Mouse (Mus musculus): Measurements from ENCODE around the gene Timeless. TPM values are rescaled to one million over a fixed set of nuclear protein-coding genes. Genes with fewer than 3 reads are reported as not detected.

The Timeless gene
- polyA plus RNA-seq, 1 experiment from 2014 or later, result 52.1 TPM

DNA sequence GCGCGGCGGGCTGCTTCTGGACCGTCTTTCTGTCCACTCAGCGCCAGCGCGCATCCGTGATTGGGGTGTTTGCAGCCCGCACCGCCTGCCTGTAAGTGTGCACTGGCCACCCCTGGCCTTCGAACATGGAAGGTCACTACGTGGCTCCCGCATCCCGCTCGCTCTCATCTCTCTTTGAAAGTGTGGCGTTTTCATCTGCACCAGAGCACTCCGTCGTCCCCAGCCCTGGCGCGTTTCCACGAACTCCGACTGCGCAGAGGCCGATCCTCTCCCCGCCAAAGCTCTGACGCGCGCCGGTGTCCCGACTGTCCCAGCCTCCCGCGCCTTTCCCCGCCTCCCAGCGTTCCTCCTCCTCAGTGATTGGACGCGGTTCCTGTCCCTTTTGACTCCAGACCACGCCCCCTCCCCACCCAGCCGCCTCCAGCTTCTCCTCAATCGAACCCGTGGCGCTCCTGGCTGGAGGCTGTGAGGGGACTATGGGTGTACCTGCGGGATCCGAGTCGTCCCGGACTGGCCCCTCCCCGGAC, 37.8 kb upstream of the Timeless start, which contains the start of gene Gls2:
Gls2 (plus strand) TSS at position 434 of the 527 bp plus-strand sequence.
- WGBS, result 1% methylated on average over 45 of the region's 46 CpGs
- H3K27me3 ChIP-seq (ENCODE audit: control insufficient read depth, insufficient read depth, low read depth, low read length), result peaks cover 5% of the 10 kb centered on the region; the same call in 1 of the 2 replicates
- peak within 1 kb of the TSS; percentile 73 for H3K4me3 ChIP-seq (ENCODE audit: low read length)
- H3K27ac ChIP-seq (ENCODE audit: low read length), result peak within 1 kb of the TSS; percentile 38; the same call in 1 of the 2 replicates
- H3K9ac ChIP-seq (ENCODE audit: low read length), result peak within 1 kb of the TSS; percentile 74
- peaks cover 8% of the 10 kb centered on the region for H3K4me1 ChIP-seq (replicated peaks; ENCODE audit: control insufficient read depth, insufficient read depth, low read length)
- H3K4me2 ChIP-seq (ENCODE audit: low read depth, low read length), result peak within 1 kb of the TSS; percentile 99
- no peaks in the 10 kb centered on the region for H3K9me3 ChIP-seq (ENCODE audit: control insufficient read depth, low read length)
- peak; percentile 98 for ATAC-seq (ENCODE audit: low read depth)
- H3K36me3 ChIP-seq (ENCODE audit: control insufficient read depth, insufficient read depth, low read length), result no peaks in the 10 kb centered on the region

DNA sequence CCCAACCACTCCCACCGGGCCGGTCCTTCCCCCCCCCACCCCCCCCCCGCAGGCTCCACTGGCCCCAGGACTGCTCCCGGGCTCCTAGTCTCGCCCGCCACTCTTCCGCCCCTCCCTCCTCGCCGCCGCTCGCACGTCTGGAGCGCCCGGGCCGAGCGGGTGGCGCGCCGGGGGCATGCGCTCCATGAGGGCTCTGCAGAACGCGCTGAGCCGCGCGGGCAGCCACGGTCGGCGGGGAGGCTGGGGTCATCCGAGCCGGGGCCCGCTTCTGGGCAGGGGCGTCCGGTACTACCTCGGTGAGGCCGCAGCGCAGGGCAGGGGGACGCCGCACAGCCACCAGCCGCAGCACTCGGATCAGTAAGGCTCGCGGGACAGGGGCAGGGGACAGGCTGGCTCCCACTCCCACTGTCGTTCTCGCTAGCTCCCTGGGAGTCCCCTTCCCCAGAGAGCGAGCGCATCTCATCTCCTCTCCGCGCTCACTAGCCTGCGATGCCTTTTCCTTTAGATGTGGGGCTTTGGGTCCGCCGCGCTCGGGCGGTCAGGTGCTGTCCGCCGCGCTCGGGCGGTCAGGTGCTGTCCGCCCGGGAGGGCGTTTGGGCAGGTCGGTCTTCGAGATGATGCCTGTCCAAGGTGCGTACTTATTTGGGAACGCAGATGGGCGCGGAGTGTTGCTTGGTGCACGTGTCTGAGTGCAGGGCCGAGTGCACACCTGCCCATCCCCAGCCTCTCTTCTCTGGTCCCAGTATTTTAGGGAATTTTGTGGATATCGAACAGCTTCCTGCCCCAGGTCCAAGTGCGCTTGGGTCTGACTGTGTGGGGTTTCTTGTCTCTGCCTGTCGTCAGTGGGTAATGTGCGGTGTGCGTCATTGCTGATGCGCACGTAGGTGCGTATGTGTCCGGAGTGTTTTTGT, 37.1 kb upstream of the Timeless start:
- Histone ChIP-seq H3K27ac (ENCODE audit: low read length) (no peak overlapping the region), H3K9me3 (ENCODE audit: control insufficient read depth, low read length) (no peaks in the 10 kb centered on the region), H3K4me3 (ENCODE audit: low read length) (peak overlapping the region; percentile 73), H3K9ac (ENCODE audit: low read length) (peak overlapping the region; percentile 74), H3K36me3 (ENCODE audit: control insufficient read depth, insufficient read depth, low read length) (no peaks in the 10 kb centered on the region), H3K4me2 (ENCODE audit: low read depth, low read length) (peak overlapping the region; percentile 99), H3K4me1 (replicated peaks; ENCODE audit: control insufficient read depth, insufficient read depth, low read length) (peaks cover 8% of the 10 kb centered on the region), H3K27me3 (ENCODE audit: control insufficient read depth, insufficient read depth, low read depth, low read length) (peaks cover 5% of the 10 kb centered on the region; the same call in 1 of the 2 replicates)
- peak; percentile 93 for ATAC-seq (ENCODE audit: low read depth)
- whole genome bisulfite sequencing, result under 1% methylated on average over 64 of the region's 79 CpGs

DNA sequence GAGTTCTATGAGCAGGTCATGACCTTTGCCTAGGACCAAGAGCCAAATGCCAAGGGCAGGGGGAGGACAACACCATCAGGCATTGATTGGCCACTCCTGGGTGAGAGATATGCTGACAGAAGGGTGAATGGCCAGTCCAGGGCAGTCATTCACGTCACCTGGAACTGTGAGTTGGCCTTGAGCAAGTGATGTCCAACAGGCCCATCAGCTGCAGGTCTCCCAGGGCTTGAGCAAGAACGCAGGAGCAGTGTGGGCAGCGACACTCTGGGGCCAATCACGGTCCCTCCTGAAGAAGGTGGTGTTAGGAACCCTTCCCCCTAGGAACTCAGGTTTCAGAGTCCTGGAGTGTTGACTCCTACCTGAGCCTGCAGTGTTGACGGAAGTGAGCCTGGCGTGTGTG, 30.0 kb upstream of the Timeless start:
- Histone ChIP-seq H3K4me1 (replicated peaks; ENCODE audit: control insufficient read depth, insufficient read depth, low read length) (peaks cover 4% of the 10 kb centered on the region; the same call in 1 of the 2 replicates), H3K36me3 (ENCODE audit: control insufficient read depth, insufficient read depth, low read length) (no peaks in the 10 kb centered on the region), H3K27me3 (ENCODE audit: control insufficient read depth, insufficient read depth, low read depth, low read length) (no peaks in the 10 kb centered on the region), H3K9me3 (ENCODE audit: control insufficient read depth, low read length) (no peaks in the 10 kb centered on the region), H3K9ac (ENCODE audit: low read length) (no peak overlapping the region), H3K4me2 (ENCODE audit: low read depth, low read length) (no peak overlapping the region), H3K27ac (ENCODE audit: low read length) (no peak overlapping the region), H3K4me3 (ENCODE audit: low read length) (no peak overlapping the region)
- ATAC-seq (ENCODE audit: low read depth), result no peak
- 64% methylated on average over 6 of the region's 6 CpGs for WGBS

DNA sequence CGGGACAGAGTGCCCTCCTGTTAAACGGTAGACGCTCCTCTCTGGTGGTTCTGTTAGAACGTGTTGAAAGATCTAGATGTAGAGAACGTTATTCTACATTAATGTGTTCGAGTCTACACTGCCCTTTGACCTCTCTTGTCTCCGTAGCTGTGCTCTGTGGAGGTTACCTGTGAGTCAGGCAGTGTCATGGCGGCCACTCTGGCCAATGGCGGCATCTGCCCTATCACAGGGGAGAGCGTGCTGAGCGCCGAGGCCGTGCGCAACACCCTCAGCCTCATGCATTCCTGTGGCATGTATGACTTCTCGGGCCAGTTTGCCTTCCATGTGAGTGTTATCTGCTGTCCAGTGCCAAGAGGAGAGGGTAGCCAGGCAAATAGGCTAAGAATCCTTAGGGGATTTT, 26.9 kb upstream of the Timeless start:
- Histone ChIP-seq H3K27me3 (ENCODE audit: control insufficient read depth, insufficient read depth, low read depth, low read length) (no peaks in the 10 kb centered on the region), H3K9ac (ENCODE audit: low read length) (no peak overlapping the region), H3K4me1 (replicated peaks; ENCODE audit: control insufficient read depth, insufficient read depth, low read length) (peaks cover 4% of the 10 kb centered on the region; the same call in 1 of the 2 replicates), H3K4me2 (ENCODE audit: low read depth, low read length) (no peak overlapping the region), H3K27ac (ENCODE audit: low read length) (no peak overlapping the region), H3K9me3 (ENCODE audit: control insufficient read depth, low read length) (no peaks in the 10 kb centered on the region), H3K36me3 (ENCODE audit: control insufficient read depth, insufficient read depth, low read length) (peaks cover 2% of the 10 kb centered on the region; the same call in 1 of the 2 replicates), H3K4me3 (ENCODE audit: low read length) (no peak overlapping the region)
- 65% methylated on average over 15 of the region's 15 CpGs for WGBS
- no peak for ATAC-seq (ENCODE audit: low read depth)

DNA sequence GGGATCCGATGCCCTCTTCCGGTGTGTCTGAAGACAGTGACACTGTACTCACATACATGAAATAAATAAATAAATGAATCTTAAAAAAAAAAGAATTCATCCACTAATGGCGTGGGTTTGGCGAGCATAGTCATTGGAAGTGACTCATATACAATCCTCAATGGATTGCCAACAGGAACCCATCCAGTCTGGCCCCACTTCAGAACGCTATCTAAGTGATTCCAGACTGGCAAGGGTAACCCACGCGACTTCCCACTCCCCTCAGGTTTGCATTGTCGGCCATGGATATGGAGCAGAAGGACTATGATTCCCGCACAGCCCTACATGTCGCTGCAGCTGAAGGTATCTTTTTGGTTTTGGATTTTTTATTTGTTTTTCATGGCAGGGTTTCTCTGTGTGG, 23.5 kb upstream of the Timeless start:
- H3K4me1 ChIP-seq (replicated peaks; ENCODE audit: control insufficient read depth, insufficient read depth, low read length), result peaks cover 12% of the 10 kb centered on the region

DNA sequence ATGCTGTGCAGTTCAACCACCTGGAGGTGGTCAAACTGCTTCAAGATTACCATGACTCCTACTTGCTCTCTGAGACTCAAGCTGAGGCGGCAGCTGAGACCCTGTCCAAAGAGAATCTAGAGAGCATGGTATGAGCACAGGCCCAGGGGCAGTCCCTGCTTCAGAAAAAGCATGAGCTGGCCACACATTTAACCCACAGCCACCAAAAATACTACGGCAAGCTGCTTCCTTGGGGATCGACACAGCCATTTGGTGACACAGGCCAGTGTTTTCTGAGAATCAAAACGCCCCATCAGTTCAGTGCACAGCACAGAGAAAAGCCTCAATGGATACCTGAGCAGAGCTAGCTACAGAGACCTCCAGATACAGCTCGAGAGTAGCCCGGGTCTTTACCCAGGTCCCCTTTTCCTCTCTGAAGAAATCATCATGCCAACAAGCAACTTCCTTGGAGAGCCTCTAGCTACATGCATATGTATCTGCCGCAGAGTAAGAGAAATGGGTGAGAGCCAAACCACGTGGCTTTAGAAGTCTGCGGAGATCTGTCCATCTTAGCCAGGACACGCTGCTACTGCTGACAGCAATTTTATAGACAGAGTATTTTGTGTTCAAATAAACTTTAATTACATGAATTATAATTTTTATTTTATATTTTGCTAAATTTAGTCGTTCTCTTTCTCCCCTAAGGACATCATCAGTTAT, 22.4 kb upstream of the Timeless start:
- Histone ChIP-seq H3K27me3 (ENCODE audit: control insufficient read depth, insufficient read depth, low read depth, low read length) (peaks cover 6% of the 10 kb centered on the region; the same call in 1 of the 2 replicates), H3K4me1 (replicated peaks; ENCODE audit: control insufficient read depth, insufficient read depth, low read length) (peaks cover 8% of the 10 kb centered on the region), H3K9ac (ENCODE audit: low read length) (no peak overlapping the region; the same call in 1 of the 2 replicates), H3K4me3 (ENCODE audit: low read length) (no peak overlapping the region), H3K27ac (ENCODE audit: low read length) (no peak overlapping the region), H3K9me3 (ENCODE audit: control insufficient read depth, low read length) (no peaks in the 10 kb centered on the region), H3K4me2 (ENCODE audit: low read depth, low read length) (no peak overlapping the region), H3K36me3 (ENCODE audit: control insufficient read depth, insufficient read depth, low read length) (peaks cover 2% of the 10 kb centered on the region; the same call in 1 of the 2 replicates)
- 86% methylated on average over 11 of the region's 11 CpGs for WGBS
- no peak for ATAC-seq (ENCODE audit: low read depth)

More for the DNA sequence above, 23.5 kb upstream of the Timeless start:
- H3K4me3 ChIP-seq (ENCODE audit: low read length), result no peak overlapping the region
- H3K27ac ChIP-seq (ENCODE audit: low read length), result no peak overlapping the region
- H3K9me3 ChIP-seq (ENCODE audit: control insufficient read depth, low read length), result no peaks in the 10 kb centered on the region
- WGBS, result 87% methylated on average over 10 of the region's 10 CpGs
- no peak overlapping the region for H3K4me2 ChIP-seq (ENCODE audit: low read depth, low read length)
- peaks cover 2% of the 10 kb centered on the region; the same call in 1 of the 2 replicates for H3K36me3 ChIP-seq (ENCODE audit: control insufficient read depth, insufficient read depth, low read length)
- H3K9ac ChIP-seq (ENCODE audit: low read length), result no peak overlapping the region
- no peak for ATAC-seq (ENCODE audit: low read depth)
- H3K27me3 ChIP-seq (ENCODE audit: control insufficient read depth, insufficient read depth, low read depth, low read length), result no peaks in the 10 kb centered on the region

DNA sequence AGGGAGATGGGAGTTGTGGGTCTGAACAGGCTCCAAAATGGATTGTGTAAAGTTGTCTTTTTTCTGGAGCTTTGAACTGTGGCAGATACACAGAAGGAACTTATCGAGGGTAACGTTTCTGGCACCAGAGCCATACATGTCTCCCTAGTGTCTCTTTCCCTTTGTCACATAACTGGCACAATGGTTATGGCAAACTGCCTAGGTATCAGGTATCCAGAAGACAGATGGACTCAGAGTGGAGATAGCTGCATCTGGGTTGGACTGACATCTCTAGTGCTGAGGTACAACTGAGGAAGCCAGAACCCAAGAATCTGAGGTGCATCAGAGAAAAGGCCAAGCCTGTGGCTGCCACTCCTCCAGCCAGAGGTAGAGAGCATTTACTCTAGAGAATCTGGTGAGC, 21.7 kb upstream of the Timeless start:
- H3K27ac ChIP-seq (ENCODE audit: low read length), result no peak overlapping the region
- WGBS, result 74% methylated on average over 2 of the region's 2 CpGs
- H3K4me1 ChIP-seq (replicated peaks; ENCODE audit: control insufficient read depth, insufficient read depth, low read length), result peaks cover 8% of the 10 kb centered on the region
- H3K9ac ChIP-seq (ENCODE audit: low read length), result no peak overlapping the region; the same call in 1 of the 2 replicates
- H3K27me3 ChIP-seq (ENCODE audit: control insufficient read depth, insufficient read depth, low read depth, low read length), result peaks cover 6% of the 10 kb centered on the region; the same call in 1 of the 2 replicates
- H3K36me3 ChIP-seq (ENCODE audit: control insufficient read depth, insufficient read depth, low read length), result peaks cover 2% of the 10 kb centered on the region; the same call in 1 of the 2 replicates
- H3K9me3 ChIP-seq (ENCODE audit: control insufficient read depth, low read length), result no peaks in the 10 kb centered on the region
- no peak for ATAC-seq (ENCODE audit: low read depth)
- no peak overlapping the region for H3K4me3 ChIP-seq (ENCODE audit: low read length)
- H3K4me2 ChIP-seq (ENCODE audit: low read depth, low read length), result no peak overlapping the region

DNA sequence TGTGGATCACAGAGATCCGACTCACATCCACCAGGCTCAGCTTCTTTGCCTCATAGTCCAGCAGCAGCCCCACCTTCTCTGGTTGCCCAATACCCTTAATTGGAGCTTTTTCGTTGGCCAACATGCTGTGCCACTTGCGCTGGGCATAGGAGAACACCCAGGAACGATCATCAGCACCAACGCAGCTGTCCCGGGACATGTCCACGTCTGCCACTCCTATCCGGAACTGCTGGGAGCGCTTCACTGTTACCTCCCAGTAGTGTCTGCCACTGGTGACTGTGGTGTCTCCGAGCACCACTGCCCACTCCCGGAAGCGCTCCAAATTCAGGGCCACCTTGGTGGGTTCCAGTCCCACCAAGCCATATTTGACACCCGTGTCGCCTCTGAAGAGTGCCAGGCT, 20.9 kb upstream of the Timeless start:
- H3K36me3 ChIP-seq (ENCODE audit: control insufficient read depth, insufficient read depth, low read length), result peaks cover 2% of the 10 kb centered on the region; the same call in 1 of the 2 replicates
- peak overlapping the region; percentile 86 for H3K4me3 ChIP-seq (ENCODE audit: low read length)
- H3K27ac ChIP-seq (ENCODE audit: low read length), result no peak overlapping the region; the same call in 1 of the 2 replicates
- 0 out of 2 replicates have a peak, but pooled peaks have one; percentile 8 for ATAC-seq (ENCODE audit: low read depth)
- H3K9ac ChIP-seq (ENCODE audit: low read length), result peak overlapping the region; percentile 78
- peaks cover 6% of the 10 kb centered on the region; the same call in 1 of the 2 replicates for H3K27me3 ChIP-seq (ENCODE audit: control insufficient read depth, insufficient read depth, low read depth, low read length)
- peak overlapping the region; percentile 97 for H3K4me2 ChIP-seq (ENCODE audit: low read depth, low read length)
- H3K4me1 ChIP-seq (replicated peaks; ENCODE audit: control insufficient read depth, insufficient read depth, low read length), result peaks cover 8% of the 10 kb centered on the region
- no peaks in the 10 kb centered on the region for H3K9me3 ChIP-seq (ENCODE audit: control insufficient read depth, low read length)
- 11% methylated on average over 14 of the region's 14 CpGs for WGBS
